Mouse (Mus musculus) spleen, adult 2 months (tissue): ENCODE results near the gene Vmn1r21. TPM values are rescaled to one million over a fixed set of nuclear protein-coding genes. Genes with fewer than 3 reads are reported as not detected.
A peak's percentile ranks its signal among the peaks of the same experiment; 100 is the strongest.

Source experiments
- DNase-seq, 2 experiments: peaks; one replicate each; pipeline versions ENCODE4 v3.0.0 to v3.0.0-alpha.2; 2012 to 2021; ENCODE audit warnings: low spot score in 2 of 2, low read depth in 1 of 2
- H3K27ac ChIP-seq: fragments of 200-500 bp; 2 replicates; pipeline ENCODE4 v1.5.1; 2012; ENCODE audit warnings: low read length, inconsistent platforms; ENCODE audit not compliant: insufficient read depth
- H3K27me3 ChIP-seq: fragments of 200-500 bp; 2 replicates; pipeline ENCODE4 v1.6.1; 2012; ENCODE audit warnings: mild to moderate bottlenecking, moderate library complexity, low read length, inconsistent platforms; ENCODE audit not compliant: control insufficient read depth, insufficient read depth
- H3K36me3 ChIP-seq: fragments of 200-500 bp; 2 replicates; pipeline ENCODE4 v1.6.1; 2012; ENCODE audit warnings: mild to moderate bottlenecking, low read length, inconsistent platforms; ENCODE audit not compliant: control insufficient read depth, insufficient read depth
- H3K4me1 ChIP-seq: fragments of 200-500 bp; 2 replicates; pipeline ENCODE4 v1.6.1; 2011; ENCODE audit warnings: inconsistent platforms; ENCODE audit not compliant: control insufficient read depth, insufficient read depth, insufficient read length
- H3K4me3 ChIP-seq: fragments of 200-500 bp; 2 replicates; pipeline ENCODE4 v1.5.1; 2011; ENCODE audit warnings: mild to moderate bottlenecking, inconsistent platforms; ENCODE audit not compliant: insufficient read depth, insufficient read length; ENCODE audit errors: extremely low read depth
- CTCF ChIP-seq: fragments of 200-500 bp; IDR thresholded peaks from 2 replicates; pipeline ENCODE4 v1.5.1; 2011; ENCODE audit warnings: mild to moderate bottlenecking, inconsistent platforms; ENCODE audit not compliant: insufficient read depth, insufficient read length, insufficient replicate concordance; ENCODE audit errors: extremely low read depth
- POLR2A ChIP-seq: fragments of 200-500 bp; IDR thresholded peaks from 2 replicates; pipeline ENCODE4 v1.6.1; 2011; ENCODE audit warnings: low read depth, low read length, inconsistent platforms
- WGBS: fragments of 180-500 bp; shearing (Covaris S2); methylation state at CpG from one replicate; pipeline ENCODE4 v1.1.7; 2018; 5-methylcytosine and 5-hydroxymethylcytosine counted together
- polyA plus RNA-seq: library from polyadenylated mRNA; depleted of rRNA; stranded (reverse); fragments of >200 nt; gene quantifications from 2 replicates; pipeline ENCODE4 v1.2.3, GENCODE M21; 2012

Vmn1r21 gene
- polyA plus RNA-seq, 1 experiment: not detected

GRCm38 (mm10) chr6:57823461-57823860, 26.7 kb downstream of the Vmn1r21 start:
- TF ChIP-seq POLR2A: no peak
- no peak for TF ChIP-seq CTCF
- H3K27ac ChIP-seq: no peak overlapping the region
- WGBS: 17% methylated on average over 3 of the region's 3 CpGs
- H3K36me3 ChIP-seq: no peaks in the 10 kb centered on the region
- no peaks in the 10 kb centered on the region; the same call in 1 of the 2 replicates for H3K27me3 ChIP-seq
- H3K4me3 ChIP-seq: peak overlapping the region; percentile 34; the same call in 1 of the 2 replicates
- H3K4me1 ChIP-seq: no peaks in the 10 kb centered on the region; the same call in none of the 2 replicates
- DNase-seq: no peak

GRCm38 (mm10) chr6:57822648-57823410, 27.3 kb downstream of the Vmn1r21 start:
- no peaks in the 10 kb centered on the region for H3K36me3 ChIP-seq
- 51% methylated on average over 5 of the region's 5 CpGs for WGBS
- DNase-seq: peak in 1 of 2 experiments; percentile 26
- no peaks in the 10 kb centered on the region; the same call in none of the 2 replicates for H3K4me1 ChIP-seq
- no peaks in the 10 kb centered on the region; the same call in 1 of the 2 replicates for H3K27me3 ChIP-seq
- H3K4me3 ChIP-seq: no peak overlapping the region
- no peak for TF ChIP-seq CTCF
- H3K27ac ChIP-seq: no peak overlapping the region

GRCm38 (mm10) chr6:57814436-57814940, 35.7 kb downstream of the Vmn1r21 start:
- Histone ChIP-seq H3K4me1 (no peaks in the 10 kb centered on the region), H3K27me3 (no peaks in the 10 kb centered on the region), H3K36me3 (no peaks in the 10 kb centered on the region), H3K4me3 (no peak overlapping the region), H3K27ac (no peak overlapping the region)
- 93% methylated on average over 2 of the region's 2 CpGs for WGBS
- DNase-seq: no peak
- TF ChIP-seq POLR2A: no peak
- TF ChIP-seq CTCF: no peak

- 55% methylated on average over 3 of the region's 3 CpGs for WGBS
- Histone ChIP-seq H3K4me3 (no peak overlapping the region), H3K27me3 (no peaks in the 10 kb centered on the region), H3K36me3 (no peaks in the 10 kb centered on the region), H3K4me1 (no peaks in the 10 kb centered on the region), H3K27ac (no peak overlapping the region)
- no peak for DNase-seq
- no peak for TF ChIP-seq CTCF
- TF ChIP-seq POLR2A: no peak
Observed at GRCm38 (mm10) chr6:57811748-57812730, 38.1 kb downstream of the Vmn1r21 start.

- H3K27me3 ChIP-seq: no peaks in the 10 kb centered on the region
- DNase-seq: no peak
- no peaks in the 10 kb centered on the region for H3K4me1 ChIP-seq
- 96% methylated on average over 5 of the region's 5 CpGs for WGBS
- TF ChIP-seq POLR2A (no peak), CTCF (no peak)
- no peak overlapping the region for H3K27ac ChIP-seq
- no peaks in the 10 kb centered on the region for H3K36me3 ChIP-seq
- H3K4me3 ChIP-seq: no peak overlapping the region
Observed at GRCm38 (mm10) chr6:57805218-57806069, 44.7 kb downstream of the Vmn1r21 start.

- Histone ChIP-seq H3K36me3 (no peaks in the 10 kb centered on the region), H3K4me1 (no peaks in the 10 kb centered on the region), H3K27ac (no peak overlapping the region), H3K27me3 (no peaks in the 10 kb centered on the region), H3K4me3 (no peak overlapping the region)
- DNase-seq: no peak
- 77% methylated on average over 2 of the region's 2 CpGs for WGBS
- TF ChIP-seq CTCF: no peak
- no peak for TF ChIP-seq POLR2A
Observed at GRCm38 (mm10) chr6:57803130-57803529, 47.0 kb downstream of the Vmn1r21 start.
